ENCODE assay signal across 8 mouse cellular contexts in the genomic region with DNA sequence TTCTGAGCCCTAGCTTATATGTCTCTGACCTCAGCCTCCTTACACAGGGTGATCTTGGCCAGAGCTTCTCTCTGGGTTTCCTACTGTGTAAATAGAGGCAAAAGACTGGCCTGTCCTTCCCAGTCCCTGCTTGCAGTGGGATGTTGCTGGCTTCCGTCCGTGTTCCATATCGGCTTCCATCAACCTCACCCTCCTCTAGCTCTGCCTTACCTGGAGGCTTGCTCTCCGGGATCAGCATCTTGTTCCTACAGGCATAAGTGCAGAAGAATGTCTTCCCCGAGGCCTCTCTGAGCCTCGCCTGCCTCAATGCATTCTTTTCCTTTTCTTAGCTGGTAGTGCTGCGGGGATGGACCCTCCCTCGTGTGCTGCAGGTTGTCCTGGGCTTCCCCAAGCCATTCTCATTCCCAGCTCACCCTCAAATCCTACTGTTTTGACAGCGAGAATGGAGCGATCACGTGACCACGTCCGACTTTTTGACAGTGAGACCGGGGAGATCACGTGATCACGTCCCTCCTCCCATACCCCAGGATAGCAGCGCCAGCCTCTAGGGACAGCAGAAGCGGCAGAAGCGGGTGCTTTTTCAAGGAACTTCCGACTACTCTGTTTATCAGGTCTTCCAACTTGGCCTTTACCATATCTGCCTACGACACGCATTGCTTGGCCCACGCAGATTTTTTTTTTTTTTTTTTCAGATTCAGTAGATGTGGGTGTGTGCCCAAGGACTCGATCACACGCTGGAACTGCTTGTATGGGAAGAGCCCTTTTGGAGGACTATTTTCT. TPM values are rescaled to one million over a fixed set of nuclear protein-coding genes. Genes with fewer than 3 reads are reported as not detected.
A peak's percentile ranks its signal among the peaks of the same experiment; 100 is the strongest.
DNase-seq lines count a peak whose midpoint lies in the region; ATAC-seq lines count a peak whose summit lies in the region.

No protein-coding gene starts in this region.

- peak overlapping the region; percentile 49 for H3K4me3 ChIP-seq in intestine, embryonic 15.5 days (replicated peaks)
- peak overlapping the region; percentile 89 for H3K4me3 ChIP-seq in megakaryocyte, embryonic 14.5 days (replicated peaks)

- H3K9ac ChIP-seq in intestine, embryonic 15.5 days = peak overlapping the region; percentile 40

- peaks cover 5% of the 10 kb centered on the region; the same call in 1 of the 2 replicates for H3K4me1 ChIP-seq in intestine, embryonic 15.5 days (replicated peaks)
- peaks cover 25% of the 10 kb centered on the region for H3K4me1 ChIP-seq in megakaryocyte, embryonic 14.5 days

- 5% methylated on average over 25 of the region's 25 CpGs for WGBS in intestine, embryonic 15.5 days

- intact Hi-C loops in gastrocnemius, postnatal 36 days (cut with DNase I) = loop anchor here (10.0 kb wide), 1 partner anchor 81 kb away; no protein-coding TSS in a partner anchor
- intact Hi-C loops in left cerebral cortex, postnatal 10 days (cut with DNase I) = no loop called here

- H3K4me2 ChIP-seq in intestine, embryonic 15.5 days (replicated peaks) = peak overlapping the region; percentile 85

- no peaks in the 10 kb centered on the region for H3K36me3 ChIP-seq in intestine, embryonic 15.5 days
- H3K36me3 ChIP-seq in megakaryocyte, embryonic 14.5 days (replicated peaks; ENCODE audit: low read length) = no peaks in the 10 kb centered on the region

- ATAC-seq in intestine, embryonic 15.5 days = peak; percentile 90

- H3K27me3 ChIP-seq in intestine, embryonic 15.5 days (replicated peaks) = no peaks in the 10 kb centered on the region
- H3K27me3 ChIP-seq in megakaryocyte, embryonic 14.5 days (replicated peaks) = peaks cover 21% of the 10 kb centered on the region

- no peak overlapping the region for H3K27ac ChIP-seq in intestine, embryonic 15.5 days

- peak; percentile 68 for DNase-seq in adrenal gland, adult 2 months
- peak; percentile 73 for DNase-seq in embryo, embryonic 11.5 days (ENCODE audit: low read depth, low spot score)
- peak; percentile 36 to 49 for DNase-seq in gastrocnemius, postnatal 36 days
- DNase-seq in left cerebral cortex, postnatal 10 days (ENCODE audit: extremely low spot score in 1 of 2, low spot score in 2 of 2) = peak; percentile 61 to 84
- DNase-seq in right cerebral cortex, adult 2 months (ENCODE audit: low spot score in 2 of 2) = peak; percentile 72 to 79
- peak; percentile 45 for DNase-seq in urinary bladder, postnatal 25 days (ENCODE audit: low spot score)

- H3K9me3 ChIP-seq in intestine, embryonic 15.5 days = no peaks in the 10 kb centered on the region
- H3K9me3 ChIP-seq in megakaryocyte, embryonic 14.5 days = no peaks in the 10 kb centered on the region

RNA-seq across cellular contexts. Expression of gene Il1r2, which starts 11.7 kb away (rescaled TPM):
- 1 to 10 TPM in 1 of 2 experiments, not detected in 1; 1.3 TPM for total RNA-seq in adrenal gland, adult 2 months (2021)
- not detected in 2 replicates for polyA plus RNA-seq in adrenal gland, adult 2 months (2012; rRNA removed)
- total RNA-seq in gastrocnemius, postnatal 36 days (2021) = under 1 TPM; 0.23 to 0.42 TPM
- 1.4 and 1.5 TPM in 2 replicates for polyA plus RNA-seq in intestine, embryonic 15.5 days (2015; fragmentation: Nextera tagmentation; extraction: Ambion mirVana)
- total RNA-seq in left cerebral cortex, postnatal 10 days (2021) = under 1 TPM in 1 of 2 experiments, not detected in 1; 0.43 TPM
- not detected in 2 replicates for polyA plus RNA-seq in megakaryocyte, embryonic 14.5 days (2012; ENCODE audit: insufficient read depth, low replicate concordance)
